Mouse (Mus musculus) embryonic fibroblast, embryonic 13.5 days (primary cell): ENCODE results near the gene Myocd. TPM values are rescaled to one million over a fixed set of nuclear protein-coding genes. Genes with fewer than 3 reads are reported as not detected.

Experiments used
- H3K27ac ChIP-seq: 2 replicates; pipeline ENCODE4 v1.5.1; 2012; ENCODE audit warnings: low read length, control low read depth, inconsistent platforms; ENCODE audit not compliant: insufficient read depth
- H3K4me1 ChIP-seq: 2 replicates; pipeline ENCODE4 v1.6.1; 2011; ENCODE audit warnings: low read length; ENCODE audit not compliant: control insufficient read depth, insufficient read depth
- H3K4me3 ChIP-seq: 2 replicates; pipeline ENCODE4 v1.5.1; 2011; ENCODE audit warnings: mild to moderate bottlenecking, control low read depth, low read length; ENCODE audit not compliant: insufficient read depth
- CTCF ChIP-seq: IDR thresholded peaks from 2 replicates; pipeline ENCODE4 v1.5.1; 2011; ENCODE audit warnings: mild to moderate bottlenecking, control low read depth, low read length, moderate library complexity, borderline replicate concordance; ENCODE audit not compliant: insufficient read depth
- POLR2A ChIP-seq: IDR thresholded peaks from 2 replicates; pipeline ENCODE4 v1.6.1; 2011; ENCODE audit warnings: low read depth, mild to moderate bottlenecking, control low read depth, low read length, moderate library complexity
- polyA plus RNA-seq: library from polyadenylated mRNA; stranded (reverse); fragments of >200 nt; gene quantifications from 2 replicates; pipeline ENCODE4 v1.2.4, GENCODE M21; 2011; ENCODE audit warnings: low read depth; ENCODE audit not compliant: missing spikeins, insufficient read length

The Myocd gene
- polyA plus RNA-seq, 1 experiment: 0.79 TPM

- TF ChIP-seq CTCF (no peak), POLR2A (no peak)
Observed at GRCm38 (mm10) chr11:65258997-65259396, 10.8 kb downstream of the Myocd start.

GRCm38 (mm10) chr11:65256143-65256542 lies 13.6 kb downstream of the Myocd start:
- Histone ChIP-seq H3K4me1 (no peaks in the 10 kb centered on the region), H3K4me3 (no peak overlapping the region), H3K27ac (no peak overlapping the region)
- no peak for TF ChIP-seq POLR2A
- TF ChIP-seq CTCF: no peak

More at GRCm38 (mm10) chr11:65258997-65259396, 10.8 kb downstream of the Myocd start:
- H3K4me1 ChIP-seq: no peaks in the 10 kb centered on the region
- no peak overlapping the region for H3K4me3 ChIP-seq
- H3K27ac ChIP-seq: no peak overlapping the region

GRCm38 (mm10) chr11:65255564-65255963 lies 14.2 kb downstream of the Myocd start:
- no peak overlapping the region for H3K4me3 ChIP-seq
- H3K27ac ChIP-seq: no peak overlapping the region
- TF ChIP-seq CTCF: no peak
- no peak for TF ChIP-seq POLR2A
- H3K4me1 ChIP-seq: no peaks in the 10 kb centered on the region

- H3K4me1 ChIP-seq: no peaks in the 10 kb centered on the region
- H3K4me3 ChIP-seq: no peak overlapping the region
- TF ChIP-seq POLR2A: no peak
- no peak for TF ChIP-seq CTCF
Observed at GRCm38 (mm10) chr11:65250366-65250765, 19.4 kb downstream of the Myocd start.

GRCm38 (mm10) chr11:65246301-65247054 lies 23.3 kb downstream of the Myocd start:
- no peak for TF ChIP-seq CTCF
- no peak for TF ChIP-seq POLR2A
- Histone ChIP-seq H3K4me3 (no peak overlapping the region), H3K4me1 (no peaks in the 10 kb centered on the region), H3K27ac (no peak overlapping the region)

More at GRCm38 (mm10) chr11:65250366-65250765, 19.4 kb downstream of the Myocd start:
- H3K27ac ChIP-seq: no peak overlapping the region

GRCm38 (mm10) chr11:65243593-65243992 lies 26.2 kb downstream of the Myocd start:
- Histone ChIP-seq H3K27ac (no peak overlapping the region), H3K4me1 (no peaks in the 10 kb centered on the region), H3K4me3 (no peak overlapping the region)
- TF ChIP-seq POLR2A (no peak), CTCF (no peak)

- no peak for TF ChIP-seq POLR2A
- no peak for TF ChIP-seq CTCF
- Histone ChIP-seq H3K4me1 (no peaks in the 10 kb centered on the region), H3K27ac (no peak overlapping the region), H3K4me3 (no peak overlapping the region)
Observed at GRCm38 (mm10) chr11:65240521-65240920, 29.3 kb downstream of the Myocd start.

- TF ChIP-seq POLR2A (no peak), CTCF (no peak)
Observed at GRCm38 (mm10) chr11:65237896-65238295, 31.9 kb downstream of the Myocd start.

GRCm38 (mm10) chr11:65236907-65237306 lies 32.9 kb downstream of the Myocd start:
- H3K4me1 ChIP-seq: no peaks in the 10 kb centered on the region; the same call in 1 of the 2 replicates
- no peak overlapping the region for H3K27ac ChIP-seq
- no peak overlapping the region for H3K4me3 ChIP-seq
- no peak for TF ChIP-seq CTCF
- TF ChIP-seq POLR2A: no peak

More at GRCm38 (mm10) chr11:65237896-65238295, 31.9 kb downstream of the Myocd start:
- Histone ChIP-seq H3K27ac (no peak overlapping the region), H3K4me3 (no peak overlapping the region), H3K4me1 (no peaks in the 10 kb centered on the region; the same call in 1 of the 2 replicates)

GRCm38 (mm10) chr11:65235374-65235773 lies 34.4 kb downstream of the Myocd start:
- TF ChIP-seq POLR2A (no peak), CTCF (no peak)
- no peak overlapping the region for H3K27ac ChIP-seq
- H3K4me1 ChIP-seq: no peaks in the 10 kb centered on the region; the same call in 1 of the 2 replicates
- H3K4me3 ChIP-seq: no peak overlapping the region
